Mouse (Mus musculus): ENCODE results near the gene Drd4.

Gene Drd4

GRCm38 (mm10) chr7:141335044-141335579 lies 43.3 kb downstream of the Drd4 start:
- DNase-seq (ENCODE audit: low spot score in 2 of 2): no peak

GRCm38 (mm10) chr7:141335682-141336081 lies 43.9 kb downstream of the Drd4 start:
- DNase-seq (ENCODE audit: low spot score in 2 of 2): no peak

- DNase-seq (ENCODE audit: low spot score in 2 of 2): no peak
Observed at GRCm38 (mm10) chr7:141336296-141336695, 44.5 kb downstream of the Drd4 start.

DNA sequence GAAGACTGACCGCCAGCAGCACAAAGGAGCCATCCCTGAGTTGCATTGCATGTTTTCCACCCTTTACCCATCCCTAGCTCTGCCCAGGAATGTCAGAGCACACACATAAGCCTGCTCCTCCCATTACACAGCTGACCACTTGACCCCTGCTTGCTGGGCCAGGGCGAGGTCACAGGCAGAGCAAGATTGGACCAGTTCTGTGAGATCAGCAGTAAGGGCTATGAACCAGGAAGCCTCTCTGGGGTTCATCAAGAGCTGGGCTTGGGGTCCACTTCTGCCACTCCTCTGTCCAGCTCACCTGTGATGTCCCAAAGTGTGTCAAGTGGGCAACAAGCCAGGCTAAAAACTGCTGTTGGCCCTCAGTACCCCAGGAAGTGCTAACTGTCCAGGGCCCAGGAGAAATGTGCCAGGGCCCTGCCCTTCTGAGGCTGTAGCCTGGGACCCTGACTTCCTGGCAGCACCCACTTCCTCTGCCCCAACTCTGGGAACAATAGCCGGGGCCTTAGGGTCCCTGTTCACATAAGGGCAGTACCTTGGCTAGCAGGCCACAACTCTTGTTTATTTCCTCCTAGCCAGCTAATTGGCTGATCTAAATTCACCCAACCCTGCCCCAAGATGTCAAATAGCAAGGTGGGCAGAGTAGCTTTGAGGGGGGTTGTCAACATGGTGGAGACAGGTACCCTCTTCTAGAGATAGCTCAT lies 46.1 kb downstream of the Drd4 start:
- no peak for DNase-seq (ENCODE audit: low spot score in 2 of 2)

DNA sequence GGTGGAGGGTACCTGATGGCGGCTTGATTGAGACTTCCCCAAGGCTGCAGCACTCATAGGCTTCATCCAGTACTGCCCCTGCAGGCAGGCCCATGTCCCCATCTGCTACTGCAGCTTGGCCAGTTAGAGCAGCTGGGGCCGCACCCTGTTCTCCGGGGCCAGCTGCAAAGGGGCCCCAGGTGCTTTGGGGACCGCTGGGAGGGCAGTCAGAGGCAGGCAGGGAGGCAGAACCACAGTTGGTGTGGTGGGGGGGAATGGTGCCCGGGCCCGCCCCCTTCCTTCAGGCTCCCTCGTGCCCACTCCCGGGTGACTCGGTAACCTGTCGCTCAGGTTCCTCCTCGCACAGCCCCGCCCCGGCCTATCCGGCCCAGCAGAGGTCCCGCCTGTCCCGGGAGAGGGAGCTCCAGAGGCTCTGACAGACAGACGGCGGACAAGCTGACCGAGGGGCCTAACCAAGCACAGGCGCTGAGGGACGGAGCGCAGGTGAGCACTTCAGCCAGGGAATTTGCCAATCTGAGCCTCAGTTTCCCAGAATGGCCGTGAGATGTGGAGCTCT lies 46.8 kb downstream of the Drd4 start, which contains the start of gene Eps8l2:
Eps8l2 (plus strand) TSS at position 305 of the 556 bp plus-strand sequence.
- DNase-seq (ENCODE audit: low spot score in 2 of 2): no peak

- DNase-seq (ENCODE audit: low spot score in 2 of 2): no peak
Observed at GRCm38 (mm10) chr7:141339215-141339920, 47.6 kb downstream of the Drd4 start.

- no peak for DNase-seq (ENCODE audit: low spot score in 2 of 2)
Observed at GRCm38 (mm10) chr7:141340023-141340422, 48.2 kb downstream of the Drd4 start.

DNA sequence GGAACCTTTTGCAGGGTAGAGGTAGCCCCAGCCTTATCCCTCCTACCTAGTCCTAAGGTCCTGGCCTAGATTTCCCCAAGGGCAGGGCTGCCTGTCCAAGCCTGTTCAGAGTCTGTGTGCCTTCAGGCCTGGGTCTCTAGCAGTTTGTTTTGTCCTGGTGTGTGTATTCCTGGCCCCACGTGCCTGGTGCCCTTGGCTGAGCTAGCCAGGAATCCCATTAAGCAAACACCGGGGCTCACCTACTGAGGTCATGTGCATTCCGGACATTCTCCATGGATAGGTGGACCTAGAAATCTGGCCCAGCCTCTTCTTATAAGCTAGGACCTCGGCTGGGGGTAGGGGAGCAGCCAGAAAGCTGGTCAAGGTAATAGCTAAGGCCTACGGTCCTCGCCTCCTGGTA lies 48.7 kb downstream of the Drd4 start:
- no peak for DNase-seq (ENCODE audit: low spot score in 2 of 2)

GRCm38 (mm10) chr7:141341689-141342226 lies 50.0 kb downstream of the Drd4 start:
- no peak for DNase-seq (ENCODE audit: low spot score in 2 of 2)

DNA sequence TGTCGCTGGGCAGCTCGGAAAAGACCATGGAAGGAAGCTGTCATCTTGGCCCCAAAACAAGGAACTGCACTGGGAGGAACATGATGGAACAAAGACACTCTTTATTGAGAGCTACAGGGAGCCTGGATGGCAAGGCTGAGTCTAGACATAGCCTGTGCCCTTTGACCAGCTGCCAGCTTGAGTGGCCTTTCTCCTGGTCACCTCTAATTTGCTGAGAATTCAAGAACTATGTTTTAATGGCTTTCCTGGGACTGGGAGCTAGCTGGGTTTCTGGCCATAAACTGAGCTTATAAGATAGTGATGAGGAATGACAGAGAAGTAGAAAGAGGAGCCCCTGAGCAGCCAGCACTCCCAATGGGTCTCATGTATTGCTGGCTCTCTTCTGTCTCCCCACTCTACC lies 51.4 kb downstream of the Drd4 start:
- no peak for DNase-seq (ENCODE audit: low spot score in 2 of 2)

- DNase-seq (ENCODE audit: low spot score in 2 of 2): no peak
Observed at GRCm38 (mm10) chr7:141343696-141344095, 51.9 kb downstream of the Drd4 start.

- DNase-seq (ENCODE audit: low spot score in 2 of 2): no peak
Observed at GRCm38 (mm10) chr7:141344787-141345186, 53.0 kb downstream of the Drd4 start.

Measured in heart, adult 9 months (tissue).